Mouse (Mus musculus) intestine, postnatal 0 days (tissue): ENCODE data around the gene Akap7. TPM values are rescaled to one million over a fixed set of nuclear protein-coding genes. Genes with fewer than 3 reads are reported as not detected.

Source experiments
- ATAC-seq: fragments of 200-750 bp; cut with Nextera tagmentation; 2 replicates; pipeline ENCODE4 v1.8.0; 2017; ENCODE audit warnings: mild to moderate bottlenecking, moderate TSS enrichment, moderate library complexity
- H3K27ac ChIP-seq: fragments of 300-500 bp; sonication (generic); 2 replicates; pipeline ENCODE4 v1.5.1; 2014; ENCODE audit warnings: mild to moderate bottlenecking, low read depth, low read length, moderate library complexity
- H3K27me3 ChIP-seq: fragments of 300-500 bp; sonication (generic); replicated peaks from 2 replicates; pipeline ENCODE4 v1.6.1; 2014; ENCODE audit warnings: low read length, mixed read lengths; ENCODE audit not compliant: control insufficient read depth, insufficient read depth
- H3K36me3 ChIP-seq: fragments of 300-500 bp; sonication (generic); 2 replicates; pipeline ENCODE4 v1.6.1; 2014; ENCODE audit warnings: mild to moderate bottlenecking, moderate library complexity; ENCODE audit not compliant: control insufficient read depth, insufficient read depth
- H3K4me1 ChIP-seq: fragments of 300-500 bp; sonication (generic); replicated peaks from 2 replicates; pipeline ENCODE4 v1.6.1; 2014; ENCODE audit warnings: antibody characterized with exemption, low read length, mixed read lengths; ENCODE audit not compliant: control insufficient read depth, insufficient read depth
- H3K4me2 ChIP-seq: fragments of 300-500 bp; sonication (generic); replicated peaks from 2 replicates; pipeline ENCODE4 v1.6.1; 2014; ENCODE audit warnings: low read depth, mild to moderate bottlenecking, moderate library complexity
- H3K4me3 ChIP-seq: fragments of 300-500 bp; sonication (generic); 2 replicates; pipeline ENCODE4 v1.5.1; 2014; ENCODE audit warnings: low read depth, low read length
- H3K9ac ChIP-seq: fragments of 300-500 bp; sonication (generic); 2 replicates; pipeline ENCODE4 v1.6.1; 2014; ENCODE audit warnings: mild to moderate bottlenecking, low read depth, low read length
- H3K9me3 ChIP-seq: fragments of 300-500 bp; sonication (generic); 2 replicates; pipeline ENCODE4 v1.6.1; 2016; ENCODE audit warnings: mixed run types; ENCODE audit not compliant: control insufficient read depth
- CTCF ChIP-seq: sonication (generic); IDR thresholded peaks from 2 replicates; pipeline ENCODE4 v1.5.1; 2016; ENCODE audit warnings: low read depth, mild to moderate bottlenecking, control low read depth, antibody characterized with exemption, moderate library complexity
- WGBS: fragments of 180-500 bp; shearing (Covaris S2); extraction: QIAGEN DNeasy Blood & Tissue Kit; methylation state at CpG from one replicate; pipeline ENCODE4 v1.1.7; 2014; 5-methylcytosine and 5-hydroxymethylcytosine counted together
- polyA plus RNA-seq: library from polyadenylated mRNA; unstranded; fragments of >200 nt; fragmentation: Nextera tagmentation; extraction: Ambion mirVana; gene quantifications from 2 replicates; pipeline ENCODE4 v1.2.1, GENCODE M21; 2015

The Akap7 gene
- polyA plus RNA-seq, 1 experiment from 2014 or later = 42.3 TPM

DNA sequence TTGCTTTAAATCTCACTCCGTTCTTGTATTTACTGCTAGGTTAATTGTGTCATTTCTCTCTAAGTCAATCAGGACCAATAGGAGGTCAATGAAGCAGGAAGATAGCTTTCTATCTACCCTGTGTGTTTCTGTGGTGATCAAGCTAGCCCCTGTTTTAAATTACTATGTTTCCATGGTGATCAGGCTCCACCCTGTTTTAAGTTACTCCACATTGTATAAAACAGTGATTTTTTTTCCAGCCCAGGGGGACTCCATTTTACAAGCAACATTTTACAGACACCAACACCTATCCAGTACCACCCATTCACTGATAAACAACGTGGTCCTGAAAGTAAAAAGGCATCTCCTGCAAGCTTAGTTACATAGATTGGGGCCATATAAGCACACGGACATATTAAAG is 75.0 kb downstream of the Akap7 start:
- H3K27ac ChIP-seq = no peak overlapping the region
- no peak for ATAC-seq

DNA sequence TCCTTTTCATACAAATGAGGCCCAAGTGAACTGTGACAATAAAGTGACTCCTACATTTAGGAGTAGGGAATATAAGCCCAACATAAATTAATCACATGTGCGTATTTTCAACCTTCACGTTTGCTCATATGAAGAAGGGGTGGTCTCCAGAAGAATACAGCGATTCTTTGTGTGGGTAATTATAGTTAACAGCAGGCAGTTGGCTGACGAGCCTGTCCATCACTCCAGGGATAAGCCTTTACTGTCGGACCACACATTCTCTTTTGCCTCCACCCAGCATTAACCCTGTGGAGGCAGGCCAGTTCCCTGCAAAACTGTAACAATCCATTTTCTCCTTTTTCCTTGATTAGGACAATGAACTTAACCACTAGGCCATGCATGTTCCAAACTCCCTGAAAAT is 76.3 kb downstream of the Akap7 start:
- no peak for ATAC-seq
- Histone ChIP-seq H3K4me2 (no peak overlapping the region), H3K4me1 (no peaks in the 10 kb centered on the region), H3K9me3 (no peaks in the 10 kb centered on the region), H3K4me3 (no peak overlapping the region), H3K36me3 (no peaks in the 10 kb centered on the region), H3K9ac (no peak overlapping the region), H3K27ac (no peak overlapping the region), H3K27me3 (no peaks in the 10 kb centered on the region)
- no peak for TF ChIP-seq CTCF
- 54% methylated on average over 5 of the region's 5 CpGs for WGBS

More for the DNA sequence above, 75.0 kb downstream of the Akap7 start:
- no peak overlapping the region for H3K9ac ChIP-seq
- 37% methylated on average over 3 of the region's 3 CpGs for WGBS
- no peak overlapping the region for H3K4me3 ChIP-seq
- H3K27me3 ChIP-seq = no peaks in the 10 kb centered on the region
- H3K4me2 ChIP-seq = no peak overlapping the region
- H3K9me3 ChIP-seq = no peaks in the 10 kb centered on the region
- no peak for TF ChIP-seq CTCF
- no peaks in the 10 kb centered on the region for H3K4me1 ChIP-seq
- no peaks in the 10 kb centered on the region for H3K36me3 ChIP-seq

DNA sequence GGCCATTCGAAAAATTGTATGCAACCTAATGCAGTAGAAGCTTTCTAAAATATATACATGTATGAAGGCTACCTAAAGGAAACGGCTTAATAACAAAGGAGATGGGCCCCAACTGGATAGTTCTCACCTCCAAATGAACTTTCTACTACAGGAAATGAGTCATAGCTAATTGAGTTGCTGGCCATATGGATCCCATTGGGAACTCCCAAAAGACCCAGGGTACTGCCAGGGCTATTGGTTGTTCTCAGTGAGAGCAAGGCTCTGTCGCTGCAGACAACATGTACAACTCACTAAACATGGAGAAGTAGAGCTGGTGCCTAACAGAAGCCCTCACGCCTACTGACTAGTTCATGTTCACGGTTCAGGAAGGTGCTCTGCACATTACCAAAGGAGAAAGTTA is 83.3 kb downstream of the Akap7 start:
- Histone ChIP-seq H3K4me1 (no peaks in the 10 kb centered on the region), H3K27ac (no peak overlapping the region), H3K9ac (no peak overlapping the region), H3K4me2 (no peak overlapping the region), H3K4me3 (no peak overlapping the region), H3K36me3 (no peaks in the 10 kb centered on the region), H3K9me3 (no peaks in the 10 kb centered on the region), H3K27me3 (no peaks in the 10 kb centered on the region)
- ATAC-seq = no peak
- WGBS = 70% methylated on average over 5 of the region's 5 CpGs
- TF ChIP-seq CTCF = no peak

DNA sequence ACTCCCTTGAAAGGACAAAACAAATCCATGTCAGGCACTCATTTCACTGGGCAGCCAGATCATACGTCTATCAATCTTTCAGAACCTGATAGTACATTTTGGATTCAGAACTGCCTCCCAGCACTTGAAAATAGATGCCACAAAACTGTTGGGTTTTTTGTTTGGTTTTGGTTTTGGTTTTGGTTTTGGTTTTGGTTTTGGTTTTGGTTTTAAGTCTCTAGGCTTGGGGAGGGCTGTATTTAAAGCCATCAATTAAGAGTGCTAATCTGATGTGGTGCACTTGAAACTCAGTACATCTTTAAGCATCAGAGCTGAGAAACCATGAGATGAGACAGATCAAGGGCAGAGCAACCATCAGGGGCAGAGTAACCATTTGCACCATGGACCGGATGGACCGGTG is 86.9 kb downstream of the Akap7 start:
- Histone ChIP-seq H3K27me3 (no peaks in the 10 kb centered on the region), H3K4me3 (no peak overlapping the region), H3K9me3 (no peaks in the 10 kb centered on the region), H3K4me1 (no peaks in the 10 kb centered on the region), H3K4me2 (no peak overlapping the region), H3K36me3 (no peaks in the 10 kb centered on the region), H3K9ac (no peak overlapping the region), H3K27ac (no peak overlapping the region)
- ATAC-seq = no peak
- TF ChIP-seq CTCF = no peak
- WGBS = 85% methylated on average over 3 of the region's 3 CpGs

- Histone ChIP-seq H3K9ac (no peak overlapping the region), H3K27ac (no peak overlapping the region), H3K36me3 (no peaks in the 10 kb centered on the region), H3K4me1 (no peaks in the 10 kb centered on the region), H3K4me3 (no peak overlapping the region), H3K27me3 (no peaks in the 10 kb centered on the region), H3K9me3 (no peaks in the 10 kb centered on the region), H3K4me2 (no peak overlapping the region)
- 83% methylated on average over 15 of the region's 15 CpGs for WGBS
- TF ChIP-seq CTCF = no peak
- no peak for ATAC-seq
Observed at GRCm38 (mm10) chr10:25219901-25220495, 87.7 kb downstream of the Akap7 start.

GRCm38 (mm10) chr10:25219220-25219628 is 88.4 kb downstream of the Akap7 start:
- peak; percentile 93 for TF ChIP-seq CTCF
- Histone ChIP-seq H3K4me3 (no peak overlapping the region), H3K9ac (no peak overlapping the region), H3K9me3 (no peaks in the 10 kb centered on the region), H3K27ac (no peak overlapping the region), H3K27me3 (no peaks in the 10 kb centered on the region), H3K4me1 (no peaks in the 10 kb centered on the region), H3K36me3 (no peaks in the 10 kb centered on the region), H3K4me2 (no peak overlapping the region)
- no peak for ATAC-seq
- WGBS = 32% methylated on average over 7 of the region's 7 CpGs

GRCm38 (mm10) chr10:25218746-25219145 is 88.9 kb downstream of the Akap7 start:
- Histone ChIP-seq H3K4me2 (no peak overlapping the region), H3K27me3 (no peaks in the 10 kb centered on the region)
- ATAC-seq = no peak

More at GRCm38 (mm10) chr10:25218746-25219145, 88.9 kb downstream of the Akap7 start:
- no peak for TF ChIP-seq CTCF
- no peak overlapping the region for H3K9ac ChIP-seq
- H3K36me3 ChIP-seq = no peaks in the 10 kb centered on the region
- 72% methylated on average over 7 of the region's 7 CpGs for WGBS
- H3K4me3 ChIP-seq = no peak overlapping the region
- H3K27ac ChIP-seq = no peak overlapping the region
- H3K9me3 ChIP-seq = no peaks in the 10 kb centered on the region
- H3K4me1 ChIP-seq = no peaks in the 10 kb centered on the region
